Mouse (Mus musculus) C2C12 (cell line): ENCODE results near the gene Ttn. TPM values are rescaled to one million over a fixed set of nuclear protein-coding genes. Genes with fewer than 3 reads are reported as not detected.

Experiments used
- H3K27me3 ChIP-seq: one replicate; pipeline ENCODE4 v1.6.1; 2011; ENCODE audit not compliant: control insufficient read depth, insufficient read depth, insufficient read length
- H3K36me3 ChIP-seq: one replicate; pipeline ENCODE4 v1.6.1; 2011; ENCODE audit not compliant: control insufficient read depth, insufficient read depth
- H3K4me3 ChIP-seq: one replicate; pipeline ENCODE4 v1.5.1; 2011; ENCODE audit warnings: mild to moderate bottlenecking, control low read depth; ENCODE audit not compliant: poor library complexity, insufficient read depth, severe bottlenecking
- H3K79me2 ChIP-seq: one replicate; pipeline ENCODE4 v1.6.1; 2011; ENCODE audit not compliant: control insufficient read depth, insufficient read depth
- H3K79me3 ChIP-seq: one replicate; pipeline ENCODE4 v1.6.1; 2011; ENCODE audit warnings: low read depth, control low read depth
- H3ac ChIP-seq: one replicate; pipeline ENCODE3; 2011; ENCODE audit warnings: low read depth; ENCODE audit not compliant: control insufficient read depth, insufficient read length
- CEBPB ChIP-seq: IDR thresholded peaks from one replicate; pipeline ENCODE4 v1.6.1; 2011; ENCODE audit warnings: low read depth, mild to moderate bottlenecking, control low read depth, moderate library complexity
- CTCF ChIP-seq: IDR thresholded peaks from one replicate; pipeline ENCODE4 v1.5.1; 2011; ENCODE audit not compliant: control insufficient read depth, insufficient read depth, insufficient read length
- FOSL1 ChIP-seq: IDR thresholded peaks from one replicate; pipeline ENCODE4 v1.8.0; 2011; ENCODE audit warnings: mild to moderate bottlenecking, low read length; ENCODE audit not compliant: poor library complexity, insufficient read depth, severe bottlenecking
- MAX ChIP-seq: IDR thresholded peaks from one replicate; pipeline ENCODE4 v1.6.1; 2011; ENCODE audit warnings: mild to moderate bottlenecking, control low read depth
- MYOD1 ChIP-seq: IDR thresholded peaks from one replicate; pipeline ENCODE4 v1.6.1; 2011; ENCODE audit warnings: low read depth; ENCODE audit not compliant: control insufficient read depth, insufficient read length
- MYOG ChIP-seq: IDR thresholded peaks from one replicate; pipeline ENCODE4 v1.6.1; 2011; ENCODE audit not compliant: control insufficient read depth, insufficient read length; ENCODE audit errors: extremely low read depth
- USF1 ChIP-seq: IDR thresholded peaks from one replicate; pipeline ENCODE4 v1.6.1; 2011; ENCODE audit warnings: low read depth, mild to moderate bottlenecking, control low read depth, moderate library complexity
- polyA plus RNA-seq: library from polyadenylated mRNA; unstranded; fragments of >200 nt; fragmentation: generic; extraction: Trizol; gene quantifications from one replicate; pipeline ENCODE4 v1.2.1, GENCODE M21; 2012; ENCODE audit warnings: missing spikeins

The Ttn gene
- polyA plus RNA-seq, 1 experiment = 0.43 TPM

- Histone ChIP-seq H3K4me3 (no peak overlapping the region), H3K79me3 (no peaks in the 10 kb centered on the region), H3K79me2 (no peaks in the 10 kb centered on the region), H3K36me3 (no peaks in the 10 kb centered on the region), H3ac (no peak overlapping the region), H3K27me3 (no peaks in the 10 kb centered on the region)
- TF ChIP-seq FOSL1 = no peak
- no peak for TF ChIP-seq MAX
- TF ChIP-seq MYOG = no peak
- no peak for TF ChIP-seq MYOD1
- TF ChIP-seq CTCF = no peak
- TF ChIP-seq USF1 = no peak
- no peak for TF ChIP-seq CEBPB
These were observed 12.7 kb downstream of the Ttn start for GRCm38 (mm10) chr2:76969637-76970036.

GRCm38 (mm10) chr2:76968919-76969318 is 13.4 kb downstream of the Ttn start:
- TF ChIP-seq CTCF (peak; percentile 75), USF1 (no peak)
- Histone ChIP-seq H3K79me3 (no peaks in the 10 kb centered on the region), H3K36me3 (no peaks in the 10 kb centered on the region), H3K4me3 (no peak overlapping the region), H3ac (no peak overlapping the region), H3K27me3 (no peaks in the 10 kb centered on the region), H3K79me2 (no peaks in the 10 kb centered on the region)

DNA sequence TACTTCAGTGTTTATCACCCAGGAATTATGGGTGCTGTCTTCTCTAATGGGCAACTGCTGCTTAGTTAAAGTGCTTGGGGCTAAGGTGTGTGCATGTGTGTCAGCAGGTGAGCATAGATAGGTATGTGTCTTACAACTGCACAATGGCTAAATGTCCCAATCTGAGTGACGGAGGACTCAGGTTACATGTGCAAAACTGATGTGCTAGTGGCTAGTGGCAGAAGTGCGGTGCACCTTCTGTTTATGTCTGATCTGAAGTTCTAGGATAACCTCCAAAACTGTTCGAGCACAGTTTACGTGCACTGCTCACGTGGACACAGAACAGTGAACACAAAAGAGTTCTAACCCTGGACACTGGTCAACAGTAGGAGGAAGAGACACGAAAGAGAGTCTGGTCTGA is 15.8 kb downstream of the Ttn start:
- no peak for TF ChIP-seq FOSL1
- TF ChIP-seq MYOG = no peak
- TF ChIP-seq USF1 = no peak
- TF ChIP-seq CTCF = no peak
- no peak for TF ChIP-seq MAX
- no peak for TF ChIP-seq MYOD1
- no peak for TF ChIP-seq CEBPB
- Histone ChIP-seq H3ac (no peak overlapping the region), H3K36me3 (no peaks in the 10 kb centered on the region), H3K79me2 (no peaks in the 10 kb centered on the region), H3K27me3 (no peaks in the 10 kb centered on the region), H3K4me3 (no peak overlapping the region), H3K79me3 (no peaks in the 10 kb centered on the region)

GRCm38 (mm10) chr2:76966013-76966412 is 16.3 kb downstream of the Ttn start:
- Histone ChIP-seq H3K4me3 (no peak overlapping the region), H3K79me2 (no peaks in the 10 kb centered on the region), H3K79me3 (no peaks in the 10 kb centered on the region), H3K27me3 (no peaks in the 10 kb centered on the region), H3K36me3 (no peaks in the 10 kb centered on the region), H3ac (no peak overlapping the region)
- TF ChIP-seq MYOD1 = no peak
- no peak for TF ChIP-seq MAX
- TF ChIP-seq MYOG = no peak
- TF ChIP-seq CTCF = no peak

GRCm38 (mm10) chr2:76965542-76965941 is 16.8 kb downstream of the Ttn start:
- no peak for TF ChIP-seq CTCF
- TF ChIP-seq MYOG = no peak
- no peak for TF ChIP-seq USF1
- no peak for TF ChIP-seq MYOD1
- no peak for TF ChIP-seq MAX
- TF ChIP-seq FOSL1 = no peak
- TF ChIP-seq CEBPB = no peak
- H3K4me3 ChIP-seq = no peak overlapping the region
- no peak overlapping the region for H3ac ChIP-seq
- no peaks in the 10 kb centered on the region for H3K79me2 ChIP-seq
- no peaks in the 10 kb centered on the region for H3K27me3 ChIP-seq
- no peaks in the 10 kb centered on the region for H3K36me3 ChIP-seq
- H3K79me3 ChIP-seq = no peaks in the 10 kb centered on the region

GRCm38 (mm10) chr2:76962045-76962432 is 20.3 kb downstream of the Ttn start:
- H3K79me3 ChIP-seq = no peaks in the 10 kb centered on the region
- no peak overlapping the region for H3K4me3 ChIP-seq
- no peak overlapping the region for H3ac ChIP-seq
- H3K79me2 ChIP-seq = no peaks in the 10 kb centered on the region
- H3K27me3 ChIP-seq = no peaks in the 10 kb centered on the region
- TF ChIP-seq CEBPB = no peak
- TF ChIP-seq FOSL1 = no peak
- no peak for TF ChIP-seq CTCF
- TF ChIP-seq USF1 = no peak
- no peaks in the 10 kb centered on the region for H3K36me3 ChIP-seq
